Mouse (Mus musculus): ENCODE results near the gene Zc3h12a. TPM values are rescaled to one million over a fixed set of nuclear protein-coding genes. Genes with fewer than 3 reads are reported as not detected.

Gene Zc3h12a
- polyA plus RNA-seq, 1 experiment from 2014 or later: 1.3 TPM

DNA sequence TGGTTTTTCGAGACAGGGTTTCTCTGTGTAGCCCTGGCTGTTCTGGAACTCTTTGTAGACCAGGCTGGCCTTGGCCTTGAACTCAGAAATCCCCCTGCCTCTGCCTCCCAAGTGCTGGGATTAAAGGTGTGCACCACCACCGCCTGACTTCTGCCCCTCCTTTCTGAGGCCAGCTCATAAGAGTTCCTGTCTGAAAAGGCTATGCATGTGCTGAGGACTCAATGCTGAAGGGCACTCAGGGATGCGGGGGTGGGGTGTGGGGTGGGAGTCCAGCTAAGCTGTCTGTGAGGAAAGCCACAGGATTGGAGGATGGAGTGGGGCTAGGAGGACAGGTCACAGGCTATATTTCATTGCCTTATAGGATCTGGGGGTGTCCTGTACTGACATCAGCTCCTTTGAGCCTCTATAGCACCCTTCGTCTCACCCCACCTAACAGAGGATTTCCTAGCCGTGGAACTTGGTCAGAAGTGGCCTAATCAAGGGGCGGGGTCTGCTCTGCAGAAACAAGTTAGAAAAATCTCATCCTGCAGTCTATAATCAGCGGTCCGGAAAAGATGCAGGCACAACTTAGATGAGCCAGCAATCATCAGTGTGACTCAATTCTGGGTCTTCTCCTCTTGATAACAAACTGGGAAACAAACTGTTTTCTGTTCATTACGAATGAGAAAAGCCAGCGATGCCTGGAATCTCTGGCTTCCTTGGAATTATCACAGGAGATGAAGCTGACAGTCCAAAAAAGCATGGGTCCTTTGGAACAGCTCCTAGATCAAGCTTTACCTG lies 7.6 kb upstream of the Zc3h12a start:
- Histone ChIP-seq H3K27me3 (replicated peaks; ENCODE audit: control insufficient read depth, insufficient read depth, low read length) (no peaks in the 10 kb centered on the region), H3K27ac (ENCODE audit: low read depth, low read length) (no peak overlapping the region), H3K9ac (ENCODE audit: low read depth, low read length) (no peak overlapping the region)

DNA sequence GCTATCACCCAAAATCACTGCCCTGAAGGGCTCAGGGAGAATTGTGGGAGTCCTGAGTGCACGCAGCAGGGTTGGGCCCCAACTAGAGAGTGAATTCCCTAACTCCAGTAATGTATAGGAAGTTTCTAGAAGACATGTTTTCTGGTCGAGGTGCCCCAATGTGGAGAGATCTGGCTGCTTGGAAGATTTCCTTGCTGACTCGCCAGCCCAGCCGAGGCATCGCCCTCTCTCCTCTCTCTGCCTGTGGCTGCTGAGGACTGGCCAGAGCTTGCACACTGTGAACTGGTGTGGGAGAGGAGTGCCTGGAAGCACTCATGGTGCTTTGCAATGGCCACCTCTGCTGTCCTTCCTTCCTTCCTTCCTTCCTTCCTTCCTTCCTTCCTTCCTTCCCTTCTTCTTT lies 7.0 kb upstream of the Zc3h12a start:
- Histone ChIP-seq H3K36me3 (ENCODE audit: control insufficient read depth, insufficient read depth, low read length) (no peaks in the 10 kb centered on the region), H3K27ac (ENCODE audit: low read depth, low read length) (no peak overlapping the region), H3K9me3 (ENCODE audit: control insufficient read depth, low read length) (no peaks in the 10 kb centered on the region), H3K27me3 (replicated peaks; ENCODE audit: control insufficient read depth, insufficient read depth, low read length) (no peaks in the 10 kb centered on the region), H3K4me1 (replicated peaks; ENCODE audit: control insufficient read depth, insufficient read depth, low read length) (no peaks in the 10 kb centered on the region), H3K4me2 (no peak overlapping the region), H3K9ac (ENCODE audit: low read depth, low read length) (no peak overlapping the region), H3K4me3 (ENCODE audit: low read depth, low read length) (no peak overlapping the region)
- WGBS: 74% methylated on average over 5 of the region's 5 CpGs
- ATAC-seq (replicated peaks; ENCODE audit: low FRiP score) (no peak), DNase-seq (ENCODE audit: low spot score) (no peak)

More for the DNA sequence above, 7.6 kb upstream of the Zc3h12a start:
- Histone ChIP-seq H3K36me3 (ENCODE audit: control insufficient read depth, insufficient read depth, low read length) (no peaks in the 10 kb centered on the region), H3K4me2 (no peak overlapping the region), H3K4me3 (ENCODE audit: low read depth, low read length) (no peak overlapping the region), H3K9me3 (ENCODE audit: control insufficient read depth, low read length) (no peaks in the 10 kb centered on the region), H3K4me1 (replicated peaks; ENCODE audit: control insufficient read depth, insufficient read depth, low read length) (no peaks in the 10 kb centered on the region)
- 72% methylated on average over 10 of the region's 10 CpGs for WGBS
- ATAC-seq (replicated peaks; ENCODE audit: low FRiP score): no peak
- DNase-seq (ENCODE audit: low spot score): no peak

DNA sequence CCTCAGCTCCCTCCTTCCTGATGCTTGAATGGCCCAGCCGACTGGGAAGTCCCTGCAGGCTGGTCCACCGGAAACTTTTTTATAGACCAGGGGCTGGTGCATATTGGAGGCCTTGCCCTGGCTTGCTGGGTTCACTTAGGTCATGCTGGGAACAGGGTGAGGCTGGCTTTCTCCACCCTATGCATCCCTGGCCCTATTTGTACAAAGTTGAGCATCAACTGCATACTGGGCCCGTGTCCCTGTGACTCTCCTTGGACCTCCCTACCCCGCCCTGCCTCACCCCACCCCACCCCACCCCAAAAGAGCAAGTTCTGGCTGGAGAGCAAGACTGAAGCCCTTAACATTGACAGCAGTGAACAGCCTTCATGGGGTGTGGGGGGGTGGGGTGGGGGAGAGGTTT lies 6.6 kb upstream of the Zc3h12a start:
- H3K4me3 ChIP-seq (ENCODE audit: low read depth, low read length): no peak overlapping the region
- H3K4me2 ChIP-seq: no peak overlapping the region
- H3K9me3 ChIP-seq (ENCODE audit: control insufficient read depth, low read length): no peaks in the 10 kb centered on the region
- no peak overlapping the region for H3K27ac ChIP-seq (ENCODE audit: low read depth, low read length)
- H3K36me3 ChIP-seq (ENCODE audit: control insufficient read depth, insufficient read depth, low read length): no peaks in the 10 kb centered on the region
- no peak overlapping the region for H3K9ac ChIP-seq (ENCODE audit: low read depth, low read length)
- DNase-seq (ENCODE audit: low spot score) (no peak), ATAC-seq (replicated peaks; ENCODE audit: low FRiP score) (no peak)
- H3K27me3 ChIP-seq (replicated peaks; ENCODE audit: control insufficient read depth, insufficient read depth, low read length): no peaks in the 10 kb centered on the region
- 79% methylated on average over 4 of the region's 4 CpGs for WGBS
- no peaks in the 10 kb centered on the region for H3K4me1 ChIP-seq (replicated peaks; ENCODE audit: control insufficient read depth, insufficient read depth, low read length)

DNA sequence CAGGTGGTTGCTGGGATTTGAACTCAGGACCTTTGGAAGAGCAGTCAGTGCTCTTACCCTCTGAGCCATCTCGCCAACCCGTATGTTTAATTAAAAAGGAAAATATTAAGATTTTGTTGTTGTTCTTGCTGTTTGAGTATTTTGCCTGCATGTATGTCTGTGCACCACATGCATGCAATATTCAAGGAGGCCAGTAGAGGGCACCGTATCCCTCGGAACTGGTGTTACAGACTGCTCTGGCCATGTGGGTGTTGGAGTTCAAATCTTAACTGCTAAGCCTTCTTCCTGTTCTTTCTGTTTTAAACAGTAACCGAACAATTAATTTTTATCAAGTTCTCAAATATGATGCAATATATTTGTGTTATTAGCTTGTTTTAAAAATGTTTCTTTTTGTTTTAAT lies 4.8 kb upstream of the Zc3h12a start:
- no peak for ATAC-seq (replicated peaks; ENCODE audit: low FRiP score)

DNA sequence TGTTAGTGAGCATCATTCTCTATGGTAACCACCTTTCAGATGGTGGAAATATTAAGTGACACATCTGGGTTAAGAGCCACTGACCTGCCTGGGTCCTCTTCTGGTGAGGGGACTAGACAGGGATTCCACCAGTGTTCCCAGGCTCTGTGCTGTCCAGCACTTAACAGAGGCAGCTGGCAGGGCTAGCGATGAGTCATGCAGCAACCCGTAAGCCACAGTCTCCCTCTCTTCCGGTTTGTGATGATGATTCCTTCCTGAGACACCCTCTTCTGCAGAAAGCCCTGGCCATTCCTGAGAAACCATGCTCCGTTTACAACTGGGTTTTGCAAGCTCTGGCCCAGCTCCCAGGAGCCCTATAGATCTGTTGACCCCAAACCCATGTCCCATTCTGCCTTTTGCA lies 3.9 kb upstream of the Zc3h12a start:
- DNase-seq (ENCODE audit: low spot score) (no peak), ATAC-seq (replicated peaks; ENCODE audit: low FRiP score) (no peak)
- Histone ChIP-seq H3K36me3 (ENCODE audit: control insufficient read depth, insufficient read depth, low read length) (no peaks in the 10 kb centered on the region), H3K27me3 (replicated peaks; ENCODE audit: control insufficient read depth, insufficient read depth, low read length) (no peaks in the 10 kb centered on the region), H3K9me3 (ENCODE audit: control insufficient read depth, low read length) (no peaks in the 10 kb centered on the region), H3K4me2 (no peak overlapping the region), H3K4me1 (replicated peaks; ENCODE audit: control insufficient read depth, insufficient read depth, low read length) (peaks cover 15% of the 10 kb centered on the region), H3K9ac (ENCODE audit: low read depth, low read length) (no peak overlapping the region), H3K27ac (ENCODE audit: low read depth, low read length) (no peak overlapping the region), H3K4me3 (ENCODE audit: low read depth, low read length) (no peak overlapping the region)
- WGBS: 36% methylated on average over 4 of the region's 4 CpGs

More for the DNA sequence above, 4.8 kb upstream of the Zc3h12a start:
- no peaks in the 10 kb centered on the region for H3K36me3 ChIP-seq (ENCODE audit: control insufficient read depth, insufficient read depth, low read length)
- H3K9ac ChIP-seq (ENCODE audit: low read depth, low read length): no peak overlapping the region
- H3K27me3 ChIP-seq (replicated peaks; ENCODE audit: control insufficient read depth, insufficient read depth, low read length): no peaks in the 10 kb centered on the region
- H3K4me3 ChIP-seq (ENCODE audit: low read depth, low read length): no peak overlapping the region
- H3K9me3 ChIP-seq (ENCODE audit: control insufficient read depth, low read length): no peaks in the 10 kb centered on the region
- peak; percentile 60 for DNase-seq (ENCODE audit: low spot score)
- H3K27ac ChIP-seq (ENCODE audit: low read depth, low read length): no peak overlapping the region
- 18% methylated on average over 5 of the region's 5 CpGs for WGBS
- no peak overlapping the region for H3K4me2 ChIP-seq
- peaks cover 6% of the 10 kb centered on the region for H3K4me1 ChIP-seq (replicated peaks; ENCODE audit: control insufficient read depth, insufficient read depth, low read length)

DNA sequence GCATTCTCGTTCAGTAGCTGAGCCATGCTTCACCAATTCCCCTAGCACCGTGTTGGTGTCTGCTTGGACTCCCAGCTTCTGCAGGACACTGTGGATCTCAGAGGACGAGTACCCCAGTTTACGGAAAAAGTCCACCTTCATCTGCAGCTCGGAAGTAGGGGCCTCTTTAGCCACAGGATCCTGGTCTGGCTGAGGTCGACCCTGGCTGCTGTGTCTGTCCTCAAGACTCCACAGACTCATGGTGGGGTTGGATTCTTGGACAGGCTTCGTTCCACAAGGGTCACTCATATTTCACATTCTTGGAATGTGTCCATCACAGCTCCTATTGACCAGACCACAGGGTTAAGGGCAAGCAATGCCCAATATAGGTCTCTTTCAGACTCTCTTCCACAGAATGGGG lies 879 bp downstream of the Zc3h12a start:
- WGBS: 71% methylated on average over 7 of the region's 7 CpGs
- no peaks in the 10 kb centered on the region for H3K36me3 ChIP-seq (ENCODE audit: control insufficient read depth, insufficient read depth, low read length)
- H3K9me3 ChIP-seq (ENCODE audit: control insufficient read depth, low read length): no peaks in the 10 kb centered on the region
- ATAC-seq (replicated peaks; ENCODE audit: low FRiP score) (no peak), DNase-seq (ENCODE audit: low spot score) (no peak)
- peaks cover 47% of the 10 kb centered on the region for H3K4me1 ChIP-seq (replicated peaks; ENCODE audit: control insufficient read depth, insufficient read depth, low read length)
- peak overlapping the region; percentile 99 for H3K4me2 ChIP-seq
- H3K4me3 ChIP-seq (ENCODE audit: low read depth, low read length): peak overlapping the region; percentile 75
- H3K27me3 ChIP-seq (replicated peaks; ENCODE audit: control insufficient read depth, insufficient read depth, low read length): no peaks in the 10 kb centered on the region
- H3K9ac ChIP-seq (ENCODE audit: low read depth, low read length): peak overlapping the region; percentile 69; the same call in 1 of the 2 replicates
- no peak overlapping the region for H3K27ac ChIP-seq (ENCODE audit: low read depth, low read length)

DNA sequence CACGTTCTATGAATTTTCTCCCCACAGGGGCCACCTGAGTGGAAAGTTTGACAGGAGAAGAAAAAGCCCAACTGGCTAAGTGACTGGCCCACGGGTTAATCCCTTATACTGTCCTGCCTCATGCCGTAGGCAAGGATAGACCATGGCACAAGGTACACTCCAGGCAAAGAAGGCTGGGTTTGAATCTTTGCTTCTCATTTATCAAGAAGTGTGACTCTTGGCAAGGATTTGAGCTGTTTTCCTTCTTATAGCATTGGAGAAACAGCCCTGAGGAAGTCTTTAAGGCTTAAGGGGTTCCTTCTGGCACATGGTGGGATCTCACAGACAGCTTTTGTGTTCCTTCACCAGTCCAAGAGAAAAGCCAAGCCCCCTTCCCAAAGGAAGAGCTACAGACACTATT lies 1.5 kb downstream of the Zc3h12a start:
- Histone ChIP-seq H3K4me3 (ENCODE audit: low read depth, low read length) (no peak overlapping the region), H3K4me2 (peak overlapping the region; percentile 99), H3K9me3 (ENCODE audit: control insufficient read depth, low read length) (no peaks in the 10 kb centered on the region), H3K9ac (ENCODE audit: low read depth, low read length) (no peak overlapping the region), H3K36me3 (ENCODE audit: control insufficient read depth, insufficient read depth, low read length) (no peaks in the 10 kb centered on the region), H3K27ac (ENCODE audit: low read depth, low read length) (no peak overlapping the region), H3K27me3 (replicated peaks; ENCODE audit: control insufficient read depth, insufficient read depth, low read length) (no peaks in the 10 kb centered on the region), H3K4me1 (replicated peaks; ENCODE audit: control insufficient read depth, insufficient read depth, low read length) (peaks cover 47% of the 10 kb centered on the region)
- ATAC-seq (replicated peaks; ENCODE audit: low FRiP score): no peak
- 82% methylated on average over 3 of the region's 3 CpGs for WGBS
- DNase-seq (ENCODE audit: low spot score): no peak

DNA sequence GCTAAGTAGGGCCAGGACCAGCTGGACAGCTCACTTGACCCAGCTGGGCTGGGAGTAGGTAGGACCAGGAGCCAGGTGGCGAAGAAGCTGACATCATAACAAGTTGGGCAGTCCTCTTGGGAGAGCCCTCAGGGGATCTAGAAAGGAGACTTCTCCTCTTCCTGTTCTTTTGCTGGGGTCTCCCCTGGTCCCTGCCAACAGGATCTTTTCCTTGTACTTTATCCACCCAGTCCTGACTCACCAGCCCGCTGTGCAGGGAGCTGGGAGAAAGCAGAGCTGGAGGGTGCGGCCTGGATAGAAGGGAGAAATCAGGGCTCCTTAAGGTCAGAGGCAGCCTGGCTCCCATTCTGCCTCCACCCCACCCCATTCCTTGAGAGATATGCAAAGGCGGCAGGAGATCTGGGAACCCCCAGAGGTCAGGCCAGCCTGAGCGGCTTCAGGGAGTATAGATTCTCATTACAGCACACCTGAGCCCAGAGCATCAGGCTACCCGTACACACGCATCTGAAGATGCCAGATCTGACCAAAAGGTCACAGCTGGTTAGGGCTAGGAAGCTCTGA lies 2.2 kb downstream of the Zc3h12a start:
- no peak for ATAC-seq (replicated peaks; ENCODE audit: low FRiP score)
- Histone ChIP-seq H3K4me1 (replicated peaks; ENCODE audit: control insufficient read depth, insufficient read depth, low read length) (peaks cover 47% of the 10 kb centered on the region), H3K27ac (ENCODE audit: low read depth, low read length) (peak overlapping the region; percentile 62; the same call in 1 of the 2 replicates), H3K4me2 (peak overlapping the region; percentile 8; the same call in 1 of the 2 replicates), H3K4me3 (ENCODE audit: low read depth, low read length) (no peak overlapping the region), H3K9ac (ENCODE audit: low read depth, low read length) (0 out of 2 replicates have a peak overlapping the region, but pooled peaks have one; percentile 2), H3K9me3 (ENCODE audit: control insufficient read depth, low read length) (no peaks in the 10 kb centered on the region), H3K36me3 (ENCODE audit: control insufficient read depth, insufficient read depth, low read length) (peaks cover 4% of the 10 kb centered on the region; the same call in 1 of the 2 replicates), H3K27me3 (replicated peaks; ENCODE audit: control insufficient read depth, insufficient read depth, low read length) (no peaks in the 10 kb centered on the region)
- DNase-seq (ENCODE audit: low spot score): no peak
- 81% methylated on average over 7 of the region's 7 CpGs for WGBS

Measured in liver, embryonic 11.5 days (tissue).